Mouse (Mus musculus): ENCODE measurements around the gene Anapc15-ps. TPM values are rescaled to one million over a fixed set of nuclear protein-coding genes. Genes with fewer than 3 reads are reported as not detected.

The Anapc15-ps gene
- polyA plus RNA-seq, 1 experiment from 2014 or later: not detected

Other genes with a start within 250 kb of the Anapc15-ps start
- 257 and 280 TPM in 2 replicates for gene Mrpl42, start 171.5 kb downstream of the Anapc15-ps start, polyA plus RNA-seq (2015; fragmentation: Nextera tagmentation; extraction: Ambion mirVana)
- gene Ube2n, start 158.3 kb downstream of the Anapc15-ps start, polyA plus RNA-seq (2015; fragmentation: Nextera tagmentation; extraction: Ambion mirVana): 365 and 371 TPM in 2 replicates
- gene Nudt4, start 109.3 kb downstream of the Anapc15-ps start, polyA plus RNA-seq (2015; fragmentation: Nextera tagmentation; extraction: Ambion mirVana): 68.5 and 69.0 TPM in 2 replicates
- not detected in 2 replicates for gene Gm33543, start 169.5 kb upstream of the Anapc15-ps start, polyA plus RNA-seq (2015; fragmentation: Nextera tagmentation; extraction: Ambion mirVana)